Mouse (Mus musculus) lung, embryonic 14.5 days (tissue): ENCODE measurements around the gene Bcor. TPM values are rescaled to one million over a fixed set of nuclear protein-coding genes. Genes with fewer than 3 reads are reported as not detected.

ENCODE experiments used
- ATAC-seq: fragments of 200-750 bp; cut with Nextera tagmentation; 2 replicates; pipeline ENCODE4 v1.8.0; 2017; ENCODE audit warnings: mild to moderate bottlenecking, moderate TSS enrichment, moderate library complexity; ENCODE audit not compliant: insufficient read depth
- DNase-seq: peaks from one replicate; pipeline ENCODE4 v3.0.0-alpha.2; 2015
- H3K27ac ChIP-seq: fragments of 300-500 bp; sonication (generic); 2 replicates; pipeline ENCODE4 v1.5.1; 2014; ENCODE audit warnings: low read depth, mild to moderate bottlenecking, moderate library complexity
- H3K27me3 ChIP-seq: fragments of 300-500 bp; sonication (generic); 2 replicates; pipeline ENCODE4 v1.6.1; 2014; ENCODE audit warnings: low read length, control low read depth; ENCODE audit not compliant: insufficient read depth
- H3K36me3 ChIP-seq: fragments of 300-500 bp; sonication (generic); 2 replicates; pipeline ENCODE4 v1.6.1; 2014; ENCODE audit warnings: control low read depth; ENCODE audit not compliant: insufficient read depth
- H3K4me1 ChIP-seq: fragments of 300-500 bp; sonication (generic); 2 replicates; pipeline ENCODE4 v1.6.1; 2014; ENCODE audit warnings: antibody characterized with exemption, control low read depth; ENCODE audit not compliant: insufficient read depth
- H3K4me2 ChIP-seq: fragments of 300-500 bp; sonication (generic); 2 replicates; pipeline ENCODE4 v1.6.1; 2014; ENCODE audit warnings: mild to moderate bottlenecking
- H3K4me3 ChIP-seq: fragments of 300-500 bp; sonication (generic); 2 replicates; pipeline ENCODE4 v1.5.1; 2014; ENCODE audit warnings: low read depth, low read length
- H3K9ac ChIP-seq: fragments of 300-500 bp; sonication (generic); 2 replicates; pipeline ENCODE4 v1.6.1; 2014
- H3K9me3 ChIP-seq: fragments of 300-500 bp; sonication (generic); 2 replicates; pipeline ENCODE4 v1.6.1; 2016; ENCODE audit warnings: low read depth, low read length, control low read depth
- CTCF ChIP-seq: IDR thresholded peaks from 2 replicates; pipeline ENCODE4 v1.5.1; 2016; ENCODE audit warnings: antibody characterized with exemption, low read depth
- WGBS: fragments of 180-500 bp; shearing (Covaris S2); extraction: QIAGEN DNeasy Blood & Tissue Kit; methylation state at CpG from one replicate; pipeline ENCODE4 v1.1.7; 2014; 5-methylcytosine and 5-hydroxymethylcytosine counted together
- polyA plus RNA-seq: library from polyadenylated mRNA; unstranded; fragments of >200 nt; fragmentation: Nextera tagmentation; extraction: Ambion mirVana; gene quantifications from 2 replicates; pipeline ENCODE4 v1.2.1, GENCODE M21; 2014

Gene Bcor
- polyA plus RNA-seq, 1 experiment from 2014 or later = 28.9 TPM

- Histone ChIP-seq H3K4me2 (no peak overlapping the region), H3K4me1 (no peaks in the 10 kb centered on the region), H3K27me3 (no peaks in the 10 kb centered on the region), H3K9ac (no peak overlapping the region), H3K9me3 (no peaks in the 10 kb centered on the region), H3K36me3 (peaks cover 61% of the 10 kb centered on the region), H3K27ac (no peak overlapping the region), H3K4me3 (no peak overlapping the region)
- 28% methylated on average over 16 of the region's 16 CpGs for WGBS
- no peak for TF ChIP-seq CTCF
- DNase-seq (peak; percentile 67), ATAC-seq (peak; percentile 70)
Measured at GRCm38 (mm10) chrX:12047223-12047911, 112.8 kb downstream of the Bcor start.

DNA sequence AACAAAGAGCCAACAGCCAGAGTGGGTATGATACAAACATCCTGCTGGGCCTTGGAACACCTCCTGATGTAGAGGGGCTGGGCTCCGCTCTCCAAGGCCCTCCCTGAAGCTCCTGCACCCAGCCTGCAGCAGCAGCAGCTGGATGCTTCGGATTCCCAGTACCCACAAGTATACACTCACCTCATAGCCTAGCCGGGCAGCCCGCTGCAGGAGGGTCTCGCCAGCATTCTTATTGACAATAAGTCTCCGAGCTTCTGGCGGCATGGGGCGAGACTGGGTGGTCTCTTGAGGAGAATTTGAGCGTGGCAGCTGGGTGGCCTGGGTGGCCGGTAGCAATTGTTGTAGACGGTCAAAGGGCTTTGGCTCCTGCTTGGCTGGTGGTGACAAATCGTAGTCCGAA lies 113.5 kb downstream of the Bcor start:
- Histone ChIP-seq H3K4me2 (no peak overlapping the region), H3K27me3 (no peaks in the 10 kb centered on the region), H3K36me3 (peaks cover 61% of the 10 kb centered on the region), H3K9me3 (no peaks in the 10 kb centered on the region), H3K4me1 (no peaks in the 10 kb centered on the region), H3K27ac (no peak overlapping the region), H3K9ac (no peak overlapping the region), H3K4me3 (no peak overlapping the region)
- WGBS = 62% methylated on average over 13 of the region's 13 CpGs
- no peak for TF ChIP-seq CTCF
- ATAC-seq = no peak
- DNase-seq = no peak

- Histone ChIP-seq H3K27me3 (no peaks in the 10 kb centered on the region), H3K4me3 (no peak overlapping the region), H3K4me2 (no peak overlapping the region), H3K27ac (no peak overlapping the region), H3K36me3 (peaks cover 78% of the 10 kb centered on the region), H3K4me1 (no peaks in the 10 kb centered on the region), H3K9ac (no peak overlapping the region), H3K9me3 (no peaks in the 10 kb centered on the region)
- no peak for TF ChIP-seq CTCF
- WGBS = 71% methylated on average over 14 of the region's 14 CpGs
- DNase-seq = no peak
- ATAC-seq = no peak
Measured at GRCm38 (mm10) chrX:12043352-12043751, 116.8 kb downstream of the Bcor start.

DNA sequence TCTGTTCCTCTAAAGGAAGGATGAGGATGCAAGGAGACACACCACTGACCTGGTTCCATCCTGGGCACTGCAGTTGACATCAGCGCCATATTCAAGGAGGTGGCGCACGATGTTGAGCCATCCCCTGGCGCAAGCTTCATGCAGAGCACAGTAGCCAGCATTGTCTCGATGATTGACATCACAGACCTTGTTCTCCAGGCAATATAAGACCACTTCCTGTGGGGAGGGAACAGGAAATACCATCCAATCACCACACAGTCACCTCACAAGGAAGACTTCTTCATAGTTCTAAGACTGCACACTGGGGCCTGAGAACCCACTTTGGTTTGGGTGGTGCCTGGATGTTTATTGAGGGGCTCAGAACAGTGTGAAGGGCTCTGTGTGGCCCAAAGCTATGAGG lies 118.7 kb downstream of the Bcor start:
- no peak for TF ChIP-seq CTCF
- H3K9me3 ChIP-seq = no peaks in the 10 kb centered on the region
- H3K9ac ChIP-seq = no peak overlapping the region
- no peak overlapping the region for H3K27ac ChIP-seq
- H3K4me1 ChIP-seq = no peaks in the 10 kb centered on the region
- ATAC-seq = no peak
- H3K4me2 ChIP-seq = no peak overlapping the region
- H3K36me3 ChIP-seq = peaks cover 80% of the 10 kb centered on the region
- H3K27me3 ChIP-seq = no peaks in the 10 kb centered on the region
- DNase-seq = no peak
- H3K4me3 ChIP-seq = no peak overlapping the region
- WGBS = 85% methylated on average over 5 of the region's 5 CpGs

DNA sequence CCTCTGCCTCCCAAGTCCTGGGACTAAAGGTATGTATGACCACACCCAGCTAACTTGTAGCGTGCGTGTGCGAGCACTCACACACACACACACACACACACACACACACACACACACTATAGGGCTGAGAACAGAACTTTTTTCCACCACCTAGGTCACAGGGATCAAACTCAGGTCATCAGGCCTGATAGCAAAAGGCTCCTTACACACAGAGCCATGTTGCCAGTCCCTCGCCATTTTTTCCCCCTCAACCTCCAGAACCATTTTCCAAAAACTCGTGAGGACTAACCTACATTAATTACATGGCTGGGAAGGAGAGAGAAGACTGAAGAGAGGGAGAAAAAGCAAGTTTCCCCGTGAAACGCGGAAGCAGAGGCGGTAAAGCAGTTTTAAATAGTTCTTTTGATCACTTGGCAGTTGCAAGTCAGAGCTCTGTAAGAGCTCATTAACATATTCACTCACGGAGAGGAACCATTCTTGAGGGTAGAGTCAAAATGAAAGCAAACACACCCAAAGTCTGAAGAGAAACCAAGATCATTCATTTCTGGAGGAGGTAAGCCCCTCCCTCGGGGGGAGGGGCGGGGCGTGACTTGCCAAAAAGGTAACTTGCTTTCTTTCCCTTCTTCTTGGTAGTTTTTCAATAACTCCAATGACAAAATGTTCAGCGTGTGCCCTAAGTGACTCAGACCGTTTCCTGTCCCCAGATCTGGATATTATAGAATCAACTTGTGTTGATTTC lies 145.3 kb downstream of the Bcor start:
- Histone ChIP-seq H3K9ac (no peak overlapping the region), H3K4me2 (no peak overlapping the region), H3K4me3 (no peak overlapping the region), H3K36me3 (no peaks in the 10 kb centered on the region), H3K27ac (no peak overlapping the region), H3K4me1 (no peaks in the 10 kb centered on the region), H3K9me3 (no peaks in the 10 kb centered on the region), H3K27me3 (no peaks in the 10 kb centered on the region)
- TF ChIP-seq CTCF = no peak
- no peak for DNase-seq
- ATAC-seq = no peak
- 53% methylated on average over 15 of the region's 15 CpGs for WGBS

GRCm38 (mm10) chrX:12010660-12011059 lies 149.5 kb downstream of the Bcor start:
- no peaks in the 10 kb centered on the region for H3K36me3 ChIP-seq
- no peak overlapping the region for H3K9ac ChIP-seq
- no peak overlapping the region for H3K27ac ChIP-seq
- WGBS = 63% methylated on average over 1 of the region's 1 CpGs
- H3K9me3 ChIP-seq = no peaks in the 10 kb centered on the region
- no peak overlapping the region for H3K4me3 ChIP-seq
- no peaks in the 10 kb centered on the region for H3K27me3 ChIP-seq
- no peak overlapping the region for H3K4me2 ChIP-seq
- no peak for TF ChIP-seq CTCF
- no peak for DNase-seq
- H3K4me1 ChIP-seq = no peaks in the 10 kb centered on the region
- ATAC-seq = no peak

DNA sequence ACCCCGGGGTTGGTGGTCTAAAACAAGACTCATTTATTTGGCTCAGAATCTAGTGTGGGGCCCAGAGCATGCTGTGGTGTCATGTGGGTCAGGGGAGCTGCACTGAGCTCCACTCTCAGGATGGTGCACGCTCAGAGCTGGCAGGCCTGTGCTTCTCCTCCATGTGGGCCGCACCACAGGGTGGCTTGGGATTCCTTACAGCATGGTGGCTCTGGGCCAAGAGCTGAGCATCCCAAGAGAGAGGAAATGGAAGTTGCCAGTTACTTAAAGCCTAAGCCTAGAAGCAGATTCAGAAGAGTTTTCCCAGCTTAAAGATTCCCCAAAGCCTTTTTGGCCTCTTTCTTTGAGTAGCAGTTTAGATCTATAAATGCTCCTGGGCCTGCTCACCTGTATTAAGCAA lies 151.1 kb downstream of the Bcor start:
- Histone ChIP-seq H3K4me2 (no peak overlapping the region), H3K27ac (no peak overlapping the region), H3K36me3 (no peaks in the 10 kb centered on the region), H3K9me3 (no peaks in the 10 kb centered on the region), H3K4me1 (no peaks in the 10 kb centered on the region; the same call in 1 of the 2 replicates), H3K4me3 (no peak overlapping the region), H3K27me3 (peaks cover 5% of the 10 kb centered on the region; the same call in 1 of the 2 replicates), H3K9ac (no peak overlapping the region)
- WGBS = 38% methylated on average over 3 of the region's 3 CpGs
- TF ChIP-seq CTCF = no peak
- ATAC-seq (no peak), DNase-seq (peak; percentile 61)
